Mouse (Mus musculus) hindbrain, embryonic 13.5 days (tissue): ENCODE results near the gene Zfp654. TPM values are rescaled to one million over a fixed set of nuclear protein-coding genes. Genes with fewer than 3 reads are reported as not detected.
A peak's percentile ranks its signal among the peaks of the same experiment; 100 is the strongest.
"Not testable (repeated sequence)": the region's sequence is repeated elsewhere in the genome, so short reads cannot be mapped to it uniquely, and the experiment has no call there.

Experiments
- ATAC-seq: fragments of 200-750 bp; cut with Nextera tagmentation; 2 replicates; pipeline ENCODE4 v1.8.0; 2017; ENCODE audit warnings: moderate TSS enrichment; ENCODE audit not compliant: low FRiP score
- H3K27ac ChIP-seq: fragments of 300-500 bp; sonication (generic); 2 replicates; pipeline ENCODE4 v1.5.1; 2015; ENCODE audit warnings: inconsistent platforms, mild to moderate bottlenecking, moderate library complexity
- H3K27me3 ChIP-seq: fragments of 300-500 bp; sonication (generic); 2 replicates; pipeline ENCODE4 v1.6.1; 2015; ENCODE audit warnings: mild to moderate bottlenecking, inconsistent platforms
- H3K36me3 ChIP-seq: fragments of 300-500 bp; sonication (generic); 2 replicates; pipeline ENCODE4 v1.6.1; 2015; ENCODE audit warnings: mild to moderate bottlenecking, inconsistent platforms
- H3K4me1 ChIP-seq: fragments of 300-500 bp; sonication (generic); replicated peaks from 2 replicates; pipeline ENCODE4 v1.6.1; 2015; ENCODE audit warnings: inconsistent platforms
- H3K4me2 ChIP-seq: fragments of 300-500 bp; sonication (generic); 2 replicates; pipeline ENCODE4 v1.6.1; 2015; ENCODE audit warnings: inconsistent platforms, mild to moderate bottlenecking, moderate library complexity
- H3K4me3 ChIP-seq: fragments of 300-500 bp; sonication (generic); 2 replicates; pipeline ENCODE4 v1.5.1; 2015; ENCODE audit warnings: mild to moderate bottlenecking, inconsistent platforms
- H3K9ac ChIP-seq: fragments of 300-500 bp; sonication (generic); 2 replicates; pipeline ENCODE4 v1.6.1; 2015; ENCODE audit warnings: mild to moderate bottlenecking, inconsistent platforms
- H3K9me3 ChIP-seq: fragments of 300-500 bp; sonication (generic); 2 replicates; pipeline ENCODE4 v1.6.1; 2016; ENCODE audit warnings: inconsistent platforms
- WGBS: fragments of 180-500 bp; shearing (Covaris S2); methylation state at CpG from one replicate; pipeline ENCODE4 v1.1.7; 2015; 5-methylcytosine and 5-hydroxymethylcytosine counted together
- polyA plus RNA-seq: library from polyadenylated mRNA; unstranded; fragments of >200 nt; fragmentation: Nextera tagmentation; extraction: Ambion mirVana; gene quantifications from 2 replicates; pipeline ENCODE4 v1.2.1, GENCODE M21; 2015

The Zfp654 gene
- polyA plus RNA-seq, 1 experiment from 2014 or later: 6.7 TPM

DNA sequence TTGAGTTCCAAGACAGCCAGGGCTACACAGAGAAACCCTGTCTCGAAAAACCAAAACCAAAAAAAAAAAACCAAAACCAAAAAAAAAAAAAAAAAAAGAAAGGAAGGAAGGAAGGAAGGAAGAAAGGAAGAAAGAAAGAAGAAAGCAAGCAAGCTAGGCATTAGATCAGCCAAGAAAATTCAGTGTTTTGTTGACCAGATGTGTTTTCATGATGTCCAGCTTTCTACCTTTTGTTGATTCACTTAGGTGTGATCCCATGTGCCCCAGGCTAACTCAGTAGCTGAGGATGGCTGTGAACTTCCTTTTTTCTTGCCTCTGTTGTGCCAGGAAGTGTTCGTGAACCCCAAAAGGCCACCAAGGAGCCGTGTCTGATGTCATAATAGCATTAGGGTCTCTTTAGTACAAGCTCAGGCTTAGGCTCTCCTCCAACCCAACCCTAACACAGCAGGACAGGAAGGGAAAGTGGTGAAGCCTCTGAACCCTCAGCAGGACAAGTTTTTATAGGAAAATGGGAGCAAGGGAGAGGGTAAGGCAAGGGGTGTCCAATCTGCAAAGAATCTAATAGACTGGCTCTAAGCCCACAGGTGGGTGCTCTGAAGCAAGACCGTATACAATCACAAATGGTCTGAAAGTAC lies 25.3 kb upstream of the Zfp654 start:
- 79% methylated on average over 4 of the region's 4 CpGs for WGBS
- ATAC-seq: no peak
- peaks cover 4% of the 10 kb centered on the region for H3K4me1 ChIP-seq
- H3K9ac ChIP-seq: no peak overlapping the region
- no peaks in the 10 kb centered on the region for H3K36me3 ChIP-seq
- H3K4me3 ChIP-seq: no peak overlapping the region
- no peak overlapping the region for H3K27ac ChIP-seq
- no peaks in the 10 kb centered on the region for H3K9me3 ChIP-seq
- H3K4me2 ChIP-seq: no peak overlapping the region
- no peaks in the 10 kb centered on the region for H3K27me3 ChIP-seq

DNA sequence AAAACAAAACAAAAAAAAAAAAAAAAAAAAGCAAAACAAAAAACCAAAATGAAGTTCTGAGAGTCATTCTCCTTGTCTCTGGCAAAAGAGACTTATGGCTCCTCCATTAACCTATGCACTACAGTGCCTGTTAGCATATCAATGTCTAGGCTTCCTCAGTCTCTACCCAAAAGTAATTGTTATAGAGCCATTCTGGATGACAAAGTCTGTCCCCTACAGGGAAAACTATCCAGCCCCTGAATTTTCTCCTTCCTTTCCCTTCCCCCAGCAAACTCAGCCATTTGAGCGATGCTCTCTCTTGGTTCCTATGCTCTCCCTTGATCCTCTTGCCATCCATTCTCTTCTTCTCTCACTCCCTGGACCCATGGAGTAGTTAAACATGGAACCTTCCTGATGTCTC lies 24.4 kb upstream of the Zfp654 start:
- H3K4me2 ChIP-seq: no peak overlapping the region
- H3K27ac ChIP-seq: no peak overlapping the region
- no peak overlapping the region for H3K9ac ChIP-seq
- H3K4me3 ChIP-seq: no peak overlapping the region
- H3K36me3 ChIP-seq: no peaks in the 10 kb centered on the region
- ATAC-seq: no peak
- WGBS: 97% methylated on average over 1 of the region's 1 CpGs
- H3K27me3 ChIP-seq: no peaks in the 10 kb centered on the region
- H3K9me3 ChIP-seq: no peaks in the 10 kb centered on the region
- H3K4me1 ChIP-seq: peaks cover 4% of the 10 kb centered on the region

DNA sequence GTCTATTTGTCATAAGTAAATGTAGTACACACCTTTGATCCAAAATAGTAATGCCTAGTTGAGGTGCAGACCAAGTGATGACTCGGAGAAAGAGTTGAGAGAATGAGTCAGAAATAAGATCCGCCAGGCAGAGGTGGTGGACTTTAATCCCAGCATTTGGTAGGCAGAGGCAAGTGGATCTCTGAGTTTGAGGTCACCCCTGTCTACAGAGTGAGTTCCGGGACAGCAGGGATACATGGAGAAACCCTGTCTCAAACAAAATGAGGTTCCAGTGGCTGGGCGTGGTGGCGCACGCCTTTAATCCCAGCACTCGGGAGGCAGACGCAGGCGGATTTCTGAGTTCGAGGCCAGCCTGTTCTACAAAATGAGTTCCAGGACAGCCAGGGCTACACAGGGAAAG lies 23.9 kb upstream of the Zfp654 start:
- WGBS: 95% methylated on average over 10 of the region's 10 CpGs
- no peaks in the 10 kb centered on the region for H3K27me3 ChIP-seq
- no peaks in the 10 kb centered on the region for H3K36me3 ChIP-seq
- H3K9me3 ChIP-seq: no peaks in the 10 kb centered on the region
- no peak overlapping the region for H3K4me3 ChIP-seq
- no peak for ATAC-seq
- H3K4me2 ChIP-seq: no peak overlapping the region
- H3K9ac ChIP-seq: no peak overlapping the region
- no peak overlapping the region for H3K27ac ChIP-seq
- H3K4me1 ChIP-seq: peaks cover 4% of the 10 kb centered on the region

DNA sequence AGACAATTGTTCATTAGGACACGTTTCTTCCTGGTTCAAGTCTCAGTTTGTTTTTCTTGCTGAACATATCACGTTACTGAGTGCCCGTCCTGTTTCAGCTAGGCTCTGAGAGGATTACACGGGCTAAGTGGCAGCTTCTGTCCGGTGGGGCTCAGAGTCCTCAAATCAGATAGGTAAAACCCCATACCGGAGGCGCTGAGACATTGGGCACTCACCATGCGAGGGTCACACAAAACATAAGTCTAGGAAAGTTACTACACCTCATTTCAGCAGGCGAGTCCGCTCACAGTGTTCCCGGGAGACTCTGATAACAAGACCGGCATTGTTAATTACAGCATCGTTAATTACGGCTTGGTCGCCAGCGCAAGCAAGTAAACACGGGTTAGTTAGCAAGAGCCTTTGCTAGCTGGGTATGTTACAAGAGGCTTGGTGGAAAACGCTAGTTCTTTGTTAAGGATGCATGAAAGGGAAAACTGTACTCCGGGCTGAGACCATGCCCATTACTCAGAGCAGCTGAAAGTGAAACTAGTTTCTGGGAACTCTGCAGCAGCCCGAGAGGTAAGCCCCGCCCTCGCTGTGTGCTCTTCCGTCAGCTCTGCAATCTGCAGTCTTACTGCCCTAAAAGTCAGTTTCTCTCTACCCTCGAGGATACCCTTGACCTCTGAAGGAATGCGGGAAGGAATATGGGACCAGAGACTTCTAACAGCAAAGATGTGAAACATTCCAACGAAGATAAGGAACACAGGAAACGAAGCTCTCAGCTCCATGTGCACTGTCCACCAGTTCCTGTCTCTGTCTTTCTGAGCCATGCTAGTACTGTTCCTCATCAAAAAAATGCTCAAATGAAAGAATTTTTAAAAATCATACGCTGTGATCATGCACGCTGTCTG lies 22.2 kb upstream of the Zfp654 start:
- 4% methylated on average over 29 of the region's 29 CpGs for WGBS
- H3K27me3 ChIP-seq: no peaks in the 10 kb centered on the region
- peak overlapping the region; percentile 52 for H3K4me3 ChIP-seq
- peak overlapping the region; percentile 70 for H3K9ac ChIP-seq
- H3K27ac ChIP-seq: peak overlapping the region; percentile 71
- no peaks in the 10 kb centered on the region for H3K36me3 ChIP-seq
- H3K9me3 ChIP-seq: no peaks in the 10 kb centered on the region
- H3K4me2 ChIP-seq: peak overlapping the region; percentile 65
- ATAC-seq: peak; percentile 91
- peaks cover 4% of the 10 kb centered on the region for H3K4me1 ChIP-seq

DNA sequence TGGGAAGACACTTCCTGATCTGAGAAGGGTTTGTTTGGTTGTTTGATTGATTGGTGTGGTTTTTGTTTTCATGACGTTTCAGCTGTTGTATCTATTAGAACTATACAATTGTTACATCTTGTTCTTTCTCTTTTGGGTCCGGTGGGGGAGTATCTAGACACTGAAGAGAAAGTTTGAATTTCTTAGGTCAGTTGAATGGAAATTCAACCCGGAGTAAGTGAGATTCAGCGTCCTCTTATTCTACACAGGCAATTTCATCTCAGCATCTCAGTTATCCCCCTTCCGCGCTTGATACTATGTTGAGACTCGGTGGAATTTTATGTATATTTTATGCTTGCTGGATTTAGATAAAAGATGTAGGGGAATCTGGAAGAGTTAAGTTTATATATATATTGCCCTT lies 21.4 kb upstream of the Zfp654 start:
- WGBS: 11% methylated on average over 7 of the region's 7 CpGs
- peak overlapping the region; percentile 52 for H3K4me3 ChIP-seq
- peaks cover 4% of the 10 kb centered on the region for H3K4me1 ChIP-seq
- no peaks in the 10 kb centered on the region for H3K9me3 ChIP-seq
- H3K27ac ChIP-seq: no peak overlapping the region
- H3K27me3 ChIP-seq: no peaks in the 10 kb centered on the region
- no peak overlapping the region for H3K9ac ChIP-seq
- no peaks in the 10 kb centered on the region for H3K36me3 ChIP-seq
- H3K4me2 ChIP-seq: peak overlapping the region; percentile 65
- ATAC-seq: no peak

DNA sequence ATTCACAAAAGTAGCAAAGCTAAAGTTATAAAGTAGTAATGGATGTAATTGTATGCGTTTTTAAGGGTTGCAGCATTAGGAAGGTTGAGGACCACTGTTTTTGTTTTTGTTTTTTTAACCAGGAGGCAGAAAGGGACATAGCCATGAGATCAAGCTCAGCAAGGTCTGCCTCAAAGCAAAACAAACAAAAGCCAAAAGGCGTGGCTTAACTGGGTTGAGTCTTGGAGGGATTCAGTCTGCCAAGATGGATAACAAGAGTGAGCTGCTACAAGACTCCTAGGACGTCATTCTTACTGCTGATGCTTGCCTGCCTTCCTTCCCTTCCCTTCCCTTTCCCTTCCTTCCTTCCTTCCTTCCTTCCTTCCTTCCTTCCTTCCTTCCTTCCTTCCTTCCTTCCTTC lies 20.8 kb upstream of the Zfp654 start:
- WGBS: 33% methylated on average over 3 of the region's 3 CpGs

DNA sequence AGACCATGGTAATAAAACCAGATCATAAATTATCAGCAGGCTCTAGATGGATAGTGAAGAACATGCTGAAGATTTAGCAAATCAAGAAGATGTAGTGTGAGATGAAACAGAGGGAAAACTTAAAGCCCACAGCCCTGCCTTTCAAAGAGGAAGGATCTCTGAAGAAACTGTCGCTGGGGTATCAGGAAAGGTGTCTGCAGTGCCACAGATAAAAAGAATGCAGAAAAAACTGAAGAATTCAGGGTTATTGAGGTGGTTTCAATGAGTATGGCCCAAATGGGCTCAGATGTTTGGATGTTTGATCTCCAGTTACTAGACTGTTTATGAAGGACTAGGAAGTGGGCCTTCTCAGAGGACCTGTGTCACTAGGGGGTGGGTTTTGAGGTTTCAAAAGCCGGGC lies 18.2 kb upstream of the Zfp654 start:
- Histone ChIP-seq H3K9ac (no peak overlapping the region), H3K27ac (no peak overlapping the region), H3K36me3 (no peaks in the 10 kb centered on the region), H3K9me3 (no peaks in the 10 kb centered on the region), H3K27me3 (no peaks in the 10 kb centered on the region), H3K4me3 (no peak overlapping the region), H3K4me2 (no peak overlapping the region), H3K4me1 (peaks cover 4% of the 10 kb centered on the region)
- WGBS: 75% methylated on average over 2 of the region's 2 CpGs
- no peak for ATAC-seq

More for the DNA sequence above, 20.8 kb upstream of the Zfp654 start:
- Histone ChIP-seq H3K4me3 (no peak overlapping the region), H3K36me3 (no peaks in the 10 kb centered on the region), H3K4me1 (peaks cover 4% of the 10 kb centered on the region), H3K27ac (no peak overlapping the region), H3K4me2 (no peak overlapping the region), H3K9ac (no peak overlapping the region), H3K9me3 (no peaks in the 10 kb centered on the region), H3K27me3 (no peaks in the 10 kb centered on the region)
- no peak for ATAC-seq

DNA sequence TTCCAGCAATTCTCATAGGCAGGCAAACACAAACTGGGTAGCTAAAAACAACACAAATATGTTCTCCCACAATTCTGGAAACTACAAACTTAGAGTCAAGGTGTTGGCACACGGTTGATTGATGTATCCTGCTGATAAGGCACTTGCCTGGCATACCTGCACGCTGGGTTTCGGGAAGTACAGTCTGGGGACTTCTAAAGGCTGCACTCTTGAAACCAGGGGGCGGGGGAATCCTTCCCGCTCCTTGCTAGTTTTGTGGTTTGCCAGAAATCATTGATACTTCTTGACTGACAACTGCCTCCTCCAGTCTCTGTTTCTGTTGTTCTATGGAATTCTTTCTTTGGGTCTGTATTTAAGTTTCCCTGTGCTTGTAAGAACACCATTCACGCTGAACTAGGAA lies 17.2 kb upstream of the Zfp654 start:
- WGBS: 75% methylated on average over 6 of the region's 6 CpGs
- no peaks in the 10 kb centered on the region for H3K4me1 ChIP-seq

DNA sequence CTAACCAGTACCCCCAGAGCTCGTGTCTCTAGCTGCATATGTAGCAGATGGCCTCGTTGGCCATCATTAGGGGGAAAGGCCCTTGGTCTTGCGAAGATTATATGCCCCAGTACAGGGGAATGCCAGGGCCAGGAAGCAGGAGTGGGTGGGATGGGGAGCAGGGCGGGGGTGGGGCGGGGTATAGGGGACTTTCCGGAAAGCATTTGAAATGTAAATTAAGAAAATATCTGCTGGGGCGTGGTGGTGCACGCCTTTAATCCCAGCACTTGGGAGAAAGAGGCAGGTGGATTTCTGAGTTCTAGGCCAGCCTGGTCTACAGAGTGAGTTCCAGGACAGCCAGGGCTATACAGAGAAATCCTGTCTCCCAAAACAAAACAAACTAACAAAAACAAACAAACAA lies 14.4 kb upstream of the Zfp654 start:
- H3K27ac ChIP-seq, H3K9ac ChIP-seq, H3K9me3 ChIP-seq, ATAC-seq, H3K4me1 ChIP-seq, H3K36me3 ChIP-seq, H3K4me3 ChIP-seq, H3K4me2 ChIP-seq, H3K27me3 ChIP-seq: not testable (repeated sequence)
- 89% methylated on average over 8 of the region's 8 CpGs for WGBS

More for the DNA sequence above, 17.2 kb upstream of the Zfp654 start:
- no peaks in the 10 kb centered on the region for H3K36me3 ChIP-seq
- H3K4me2 ChIP-seq: no peak overlapping the region
- H3K9me3 ChIP-seq: no peaks in the 10 kb centered on the region
- no peak overlapping the region for H3K4me3 ChIP-seq
- no peak overlapping the region for H3K9ac ChIP-seq
- no peak for ATAC-seq
- H3K27me3 ChIP-seq: no peaks in the 10 kb centered on the region
- no peak overlapping the region for H3K27ac ChIP-seq

DNA sequence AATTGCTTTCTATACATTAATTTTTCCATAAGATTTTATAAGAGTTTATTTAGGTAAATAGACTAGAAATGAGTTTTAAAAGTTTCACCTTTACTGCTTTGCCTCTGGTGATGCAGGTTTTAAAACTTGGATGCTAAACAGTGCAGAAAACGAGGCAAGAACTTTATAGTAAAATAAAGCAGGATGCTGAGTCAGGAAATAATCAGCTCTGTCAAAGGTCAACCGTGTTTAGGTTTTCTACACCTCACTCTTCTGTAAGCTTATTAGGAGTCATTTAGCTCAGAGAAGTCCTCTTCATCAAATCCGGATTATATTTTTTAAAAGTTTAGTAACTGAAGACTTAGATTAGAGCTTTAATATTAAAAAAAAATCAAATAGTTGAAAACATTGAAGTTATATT lies 5.5 kb upstream of the Zfp654 start:
- 91% methylated on average over 3 of the region's 3 CpGs for WGBS
- no peak overlapping the region for H3K9ac ChIP-seq
- no peaks in the 10 kb centered on the region for H3K9me3 ChIP-seq
- no peak for ATAC-seq
- no peak overlapping the region for H3K27ac ChIP-seq
- H3K27me3 ChIP-seq: no peaks in the 10 kb centered on the region
- no peak overlapping the region for H3K4me2 ChIP-seq
- H3K4me3 ChIP-seq: no peak overlapping the region
- H3K36me3 ChIP-seq: peaks cover 18% of the 10 kb centered on the region
- peaks cover 19% of the 10 kb centered on the region for H3K4me1 ChIP-seq

DNA sequence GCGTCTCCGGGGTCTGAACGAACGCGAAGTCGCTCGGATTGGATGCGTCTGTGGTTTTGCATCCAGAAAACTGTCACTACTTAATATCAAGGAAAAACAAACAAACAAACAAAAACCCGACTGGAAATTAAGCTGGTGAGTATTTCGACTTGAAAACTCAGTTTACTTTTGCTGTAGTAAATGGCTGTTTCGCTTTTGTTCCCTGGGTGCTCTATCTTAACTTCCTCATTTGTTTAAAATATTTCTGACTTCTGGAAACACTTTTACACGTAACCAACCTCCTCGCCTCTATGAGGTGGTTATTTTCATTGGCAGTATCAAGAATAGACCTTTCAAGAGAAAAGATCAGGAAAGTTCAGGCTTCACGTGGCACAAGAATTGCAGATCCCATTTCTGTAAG lies 1.4 kb upstream of the Zfp654 start:
- Histone ChIP-seq H3K4me1 (peaks cover 26% of the 10 kb centered on the region), H3K4me2 (peak overlapping the region; percentile 71), H3K9ac (peak overlapping the region; percentile 90), H3K27ac (peak overlapping the region; percentile 98; the same call in 1 of the 2 replicates), H3K9me3 (no peaks in the 10 kb centered on the region), H3K4me3 (peak overlapping the region; percentile 92), H3K36me3 (peaks cover 18% of the 10 kb centered on the region), H3K27me3 (no peaks in the 10 kb centered on the region)
- whole genome bisulfite sequencing: 8% methylated on average over 14 of the region's 14 CpGs
- no peak for ATAC-seq

DNA sequence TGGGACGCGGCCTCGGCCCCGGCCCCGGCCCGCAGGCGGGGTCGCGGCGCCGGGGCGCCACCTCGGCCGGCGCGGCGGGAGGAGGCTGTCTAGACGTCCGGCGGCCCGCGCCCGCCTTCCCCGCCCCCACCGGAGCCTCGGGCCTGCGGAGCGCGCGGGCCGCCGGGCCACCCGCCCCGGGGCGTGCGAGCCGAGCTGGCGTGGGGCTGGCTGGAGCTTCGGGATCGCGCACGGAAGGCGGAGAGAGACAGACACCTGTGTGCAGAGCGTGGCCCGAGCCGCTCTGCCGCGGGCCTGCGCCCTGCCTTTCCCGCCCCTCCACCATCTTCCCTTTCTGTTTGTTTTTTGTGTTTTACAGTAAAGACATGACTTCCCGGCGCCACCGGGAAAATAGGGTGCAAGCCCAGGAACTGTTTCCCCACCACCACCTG lies 1.0 kb upstream of the Zfp654 start:
- WGBS: under 1% methylated on average over 41 of the region's 53 CpGs
- peaks cover 26% of the 10 kb centered on the region for H3K4me1 ChIP-seq
- no peaks in the 10 kb centered on the region for H3K9me3 ChIP-seq
- no peaks in the 10 kb centered on the region for H3K27me3 ChIP-seq
- peak overlapping the region; percentile 92 for H3K4me3 ChIP-seq
- peak overlapping the region; percentile 71 for H3K4me2 ChIP-seq
- H3K27ac ChIP-seq: peak overlapping the region; percentile 98
- ATAC-seq: peak; percentile 8
- peak overlapping the region; percentile 90 for H3K9ac ChIP-seq
- peaks cover 18% of the 10 kb centered on the region for H3K36me3 ChIP-seq
